Mouse (Mus musculus): ENCODE data around the gene Lamb2. TPM values are rescaled to one million over a fixed set of nuclear protein-coding genes. Genes with fewer than 3 reads are reported as not detected.

Lamb2 gene
- polyA plus RNA-seq, 1 experiment from 2014 or later: 45.3 TPM

DNA sequence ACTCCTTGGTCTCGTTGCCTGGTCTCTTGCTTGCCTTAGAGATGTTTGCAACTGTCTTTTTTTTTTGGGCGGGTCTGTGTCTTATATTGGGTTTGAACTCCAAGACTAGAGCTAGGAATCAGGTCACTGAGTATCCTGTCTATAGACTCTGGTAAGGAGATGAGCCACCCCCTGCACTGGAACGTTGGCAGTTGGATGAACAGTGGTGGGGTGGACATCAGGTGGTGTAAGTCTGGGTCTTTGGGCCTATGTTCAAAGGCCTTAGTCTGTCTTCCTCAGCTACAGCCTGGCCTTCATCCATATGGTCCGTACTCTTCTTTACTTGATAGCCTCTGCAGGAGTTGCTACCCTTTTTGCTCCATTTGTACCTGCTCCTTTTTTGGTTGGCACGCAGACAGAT, 17.9 kb upstream of the Lamb2 start:
- WGBS: 86% methylated on average over 5 of the region's 5 CpGs
- ATAC-seq (ENCODE audit: extremely low read depth, insufficient number of reproducible peaks, low FRiP score, low TSS enrichment): no peak
- Histone ChIP-seq H3K27ac (replicated peaks) (peak overlapping the region; percentile 92), H3K27me3 (replicated peaks) (no peaks in the 10 kb centered on the region), H3K4me1 (peaks cover 28% of the 10 kb centered on the region), H3K9ac (peak overlapping the region; percentile 97), H3K4me3 (peak overlapping the region; percentile 85), H3K36me3 (peaks cover 41% of the 10 kb centered on the region), H3K9me3 (no peaks in the 10 kb centered on the region), H3K4me2 (peak overlapping the region; percentile 89)

DNA sequence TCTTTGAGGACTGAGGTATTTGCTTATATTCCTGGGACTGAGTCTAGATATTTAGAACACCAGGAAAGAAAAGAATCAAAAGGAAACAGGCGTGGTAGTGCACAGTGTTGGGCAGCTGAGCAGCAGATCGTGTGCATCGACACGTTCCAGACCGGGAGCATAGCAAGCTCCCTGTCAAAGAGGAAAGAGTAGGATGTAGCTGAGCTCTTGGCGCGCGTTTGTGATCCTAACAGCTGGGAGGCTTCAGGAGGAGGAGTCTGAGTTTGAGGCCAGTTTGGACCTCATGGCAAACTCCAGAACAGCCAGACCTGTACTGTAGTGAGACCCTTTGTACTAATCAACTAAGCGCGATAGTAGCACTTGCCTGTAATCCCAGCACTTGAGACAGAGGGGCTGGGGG, 17.3 kb upstream of the Lamb2 start:
- H3K36me3 ChIP-seq: peaks cover 46% of the 10 kb centered on the region
- H3K27ac ChIP-seq (replicated peaks): peak overlapping the region; percentile 92
- H3K4me3 ChIP-seq: peak overlapping the region; percentile 85
- peaks cover 28% of the 10 kb centered on the region for H3K4me1 ChIP-seq
- peak overlapping the region; percentile 26; the same call in 1 of the 2 replicates for H3K9ac ChIP-seq
- H3K4me2 ChIP-seq: peak overlapping the region; percentile 89
- no peaks in the 10 kb centered on the region for H3K9me3 ChIP-seq
- 70% methylated on average over 10 of the region's 10 CpGs for whole genome bisulfite sequencing
- H3K27me3 ChIP-seq (replicated peaks): no peaks in the 10 kb centered on the region
- ATAC-seq (ENCODE audit: extremely low read depth, insufficient number of reproducible peaks, low FRiP score, low TSS enrichment): no peak

DNA sequence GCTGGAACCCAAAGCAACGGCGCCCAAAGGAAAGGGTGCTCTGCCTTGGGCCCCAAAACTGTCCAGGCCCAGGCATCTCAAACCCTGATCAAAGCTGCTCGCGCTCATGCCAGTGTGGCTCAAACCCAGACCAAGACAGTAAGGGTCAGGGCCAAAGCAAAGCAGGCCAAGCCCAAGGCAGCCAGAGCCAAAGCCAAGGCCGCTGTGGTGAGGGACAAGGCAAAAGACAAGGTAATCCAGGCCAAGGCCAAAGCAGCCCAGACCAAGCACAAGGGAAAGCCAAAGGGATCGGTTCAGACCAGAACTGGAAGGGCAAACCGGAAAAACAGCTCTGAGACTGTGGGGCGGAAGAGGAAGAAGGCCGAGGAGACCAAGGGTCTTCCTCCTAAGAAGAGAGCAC, 15.8 kb upstream of the Lamb2 start:
- Histone ChIP-seq H3K27me3 (replicated peaks) (no peaks in the 10 kb centered on the region), H3K4me3 (no peak overlapping the region), H3K4me1 (peaks cover 28% of the 10 kb centered on the region), H3K9ac (no peak overlapping the region), H3K27ac (replicated peaks) (no peak overlapping the region), H3K4me2 (no peak overlapping the region), H3K36me3 (peaks cover 53% of the 10 kb centered on the region), H3K9me3 (no peaks in the 10 kb centered on the region)
- 94% methylated on average over 9 of the region's 9 CpGs for WGBS
- ATAC-seq (ENCODE audit: extremely low read depth, insufficient number of reproducible peaks, low FRiP score, low TSS enrichment): no peak

DNA sequence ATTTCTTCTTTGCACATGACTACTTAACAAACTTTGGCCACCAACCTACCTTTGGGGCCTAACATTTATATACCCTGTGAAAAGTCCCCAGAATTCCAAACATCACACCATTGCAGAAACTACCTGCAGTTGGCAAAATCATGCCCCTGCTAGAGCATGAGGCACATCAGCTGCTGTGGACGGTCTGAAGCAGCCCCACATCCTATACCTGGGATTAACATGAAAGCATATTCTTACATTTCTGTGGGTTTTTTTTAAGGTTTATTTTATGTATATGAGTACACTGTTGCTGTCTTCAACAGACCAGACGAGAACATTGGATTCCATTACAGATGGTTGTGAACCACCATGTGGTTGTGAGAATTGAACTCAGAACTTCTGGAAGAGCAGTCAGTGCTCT, 13.3 kb upstream of the Lamb2 start:
- Histone ChIP-seq H3K9me3 (no peaks in the 10 kb centered on the region), H3K27me3 (replicated peaks) (no peaks in the 10 kb centered on the region), H3K4me3 (no peak overlapping the region), H3K9ac (no peak overlapping the region), H3K4me2 (no peak overlapping the region), H3K4me1 (peaks cover 20% of the 10 kb centered on the region), H3K36me3 (peaks cover 53% of the 10 kb centered on the region), H3K27ac (replicated peaks) (no peak overlapping the region)
- no peak for ATAC-seq (ENCODE audit: extremely low read depth, insufficient number of reproducible peaks, low FRiP score, low TSS enrichment)
- 86% methylated on average over 2 of the region's 2 CpGs for WGBS

DNA sequence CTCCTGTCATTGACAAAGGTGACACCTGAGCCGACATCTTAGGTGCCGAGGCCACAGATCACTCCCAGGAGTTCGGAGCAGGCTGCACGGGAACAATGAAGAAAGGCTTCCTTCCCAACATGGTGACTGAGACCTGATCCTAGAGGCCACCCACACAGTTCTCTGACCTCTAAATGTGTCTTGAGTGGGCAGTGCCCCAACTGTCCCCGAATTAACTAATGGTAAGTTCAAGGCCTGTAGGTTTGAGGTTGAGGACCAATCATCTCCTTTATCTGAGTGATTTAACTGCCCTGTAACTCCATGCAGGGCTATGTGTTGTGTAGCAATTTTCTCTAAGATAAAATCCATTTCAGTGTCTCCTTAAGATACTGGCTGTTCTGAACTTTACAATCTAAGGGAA, 10.1 kb upstream of the Lamb2 start:
- no peak for ATAC-seq (ENCODE audit: extremely low read depth, insufficient number of reproducible peaks, low FRiP score, low TSS enrichment)
- no peak overlapping the region for H3K4me3 ChIP-seq
- H3K9ac ChIP-seq: no peak overlapping the region
- 68% methylated on average over 5 of the region's 5 CpGs for WGBS
- peaks cover 35% of the 10 kb centered on the region for H3K36me3 ChIP-seq
- no peak overlapping the region for H3K4me2 ChIP-seq
- H3K27ac ChIP-seq (replicated peaks): no peak overlapping the region
- H3K9me3 ChIP-seq: no peaks in the 10 kb centered on the region
- H3K4me1 ChIP-seq: no peaks in the 10 kb centered on the region
- no peaks in the 10 kb centered on the region for H3K27me3 ChIP-seq (replicated peaks)

DNA sequence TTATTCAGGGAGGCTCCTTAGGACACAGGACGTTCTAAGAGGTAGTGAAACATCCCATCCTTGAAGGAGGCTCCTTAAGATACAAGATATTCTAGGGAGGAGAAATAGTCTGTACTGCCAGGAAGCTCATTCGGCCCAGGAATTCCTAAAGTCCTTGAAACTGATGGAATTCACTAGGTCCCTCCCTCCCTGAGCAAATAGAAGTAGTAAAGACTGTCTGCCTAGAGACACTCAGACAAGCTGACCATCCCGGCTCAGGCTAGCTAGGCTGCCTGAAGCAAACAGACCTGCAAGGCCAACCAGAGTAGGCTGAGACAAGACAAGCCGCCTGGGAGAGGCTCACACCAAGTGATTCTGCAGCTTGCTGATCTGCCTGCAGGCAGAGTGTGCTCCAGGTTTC, 9.7 kb upstream of the Lamb2 start:
- H3K4me2 ChIP-seq: no peak overlapping the region
- 60% methylated on average over 4 of the region's 4 CpGs for WGBS
- no peak overlapping the region for H3K9ac ChIP-seq
- no peaks in the 10 kb centered on the region for H3K9me3 ChIP-seq
- no peaks in the 10 kb centered on the region for H3K27me3 ChIP-seq (replicated peaks)
- ATAC-seq (ENCODE audit: extremely low read depth, insufficient number of reproducible peaks, low FRiP score, low TSS enrichment): no peak
- no peaks in the 10 kb centered on the region for H3K4me1 ChIP-seq
- H3K36me3 ChIP-seq: peaks cover 31% of the 10 kb centered on the region
- H3K4me3 ChIP-seq: no peak overlapping the region
- H3K27ac ChIP-seq (replicated peaks): no peak overlapping the region

DNA sequence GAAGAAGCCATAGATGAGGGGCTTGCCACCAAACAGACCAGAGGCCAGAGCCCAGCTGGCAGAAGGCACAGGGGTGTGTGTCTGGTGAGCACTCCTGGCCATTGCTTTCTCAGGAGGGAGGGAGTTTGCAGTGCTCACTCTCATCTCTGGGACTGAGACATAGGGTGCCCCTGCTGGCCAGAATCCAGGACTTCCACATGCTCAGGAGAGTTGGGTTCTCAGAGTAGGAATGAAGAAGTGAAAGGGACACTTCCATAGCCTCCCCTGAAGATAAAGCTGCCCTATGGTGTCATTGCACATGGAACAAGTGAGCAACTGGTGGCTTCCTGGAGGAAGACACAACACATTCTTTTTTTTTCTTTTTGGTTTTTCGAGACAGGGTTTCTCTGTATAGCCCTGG, 5.0 kb upstream of the Lamb2 start:
- no peak for ATAC-seq (ENCODE audit: extremely low read depth, insufficient number of reproducible peaks, low FRiP score, low TSS enrichment)
- Histone ChIP-seq H3K36me3 (no peaks in the 10 kb centered on the region), H3K9me3 (no peaks in the 10 kb centered on the region), H3K27ac (replicated peaks) (no peak overlapping the region), H3K4me1 (peaks cover 9% of the 10 kb centered on the region), H3K4me3 (no peak overlapping the region), H3K27me3 (replicated peaks) (no peaks in the 10 kb centered on the region), H3K9ac (no peak overlapping the region), H3K4me2 (no peak overlapping the region)
- 80% methylated on average over 1 of the region's 1 CpGs for WGBS

DNA sequence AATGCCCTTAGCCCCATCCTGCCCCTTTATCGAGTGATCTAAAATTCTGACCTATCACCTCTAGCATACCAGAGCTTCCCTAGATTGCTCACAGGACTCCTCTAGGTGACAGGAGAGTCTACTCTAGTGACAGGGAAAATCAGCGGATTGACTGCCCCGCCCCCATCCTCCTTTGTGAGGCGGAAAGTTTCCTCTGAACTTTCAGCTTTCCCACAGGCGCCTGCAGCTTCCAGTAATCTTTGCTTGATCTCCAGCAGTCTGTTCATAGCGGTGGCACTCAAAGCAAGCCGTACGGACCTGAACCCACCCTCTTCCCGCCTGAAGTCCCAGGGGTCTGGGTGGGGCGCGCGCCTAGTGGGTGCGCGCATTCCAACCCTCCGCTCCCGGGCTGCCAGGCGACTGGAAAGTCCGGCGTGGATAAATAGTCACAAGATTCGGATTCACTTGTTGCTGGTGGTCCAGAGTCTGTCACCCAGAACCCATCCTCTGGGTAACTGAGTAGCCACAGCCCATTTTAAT, 839 bp upstream of the Lamb2 start:
- H3K4me2 ChIP-seq: peak overlapping the region; percentile 97
- H3K9me3 ChIP-seq: no peaks in the 10 kb centered on the region
- H3K9ac ChIP-seq: peak overlapping the region; percentile 83
- peaks cover 30% of the 10 kb centered on the region for H3K36me3 ChIP-seq
- WGBS: under 1% methylated on average over 20 of the region's 20 CpGs
- peak overlapping the region; percentile 64 for H3K4me3 ChIP-seq
- ATAC-seq (ENCODE audit: extremely low read depth, insufficient number of reproducible peaks, low FRiP score, low TSS enrichment): 0 out of 2 replicates have a peak, but pooled peaks have one; percentile 49
- H3K4me1 ChIP-seq: peaks cover 35% of the 10 kb centered on the region
- H3K27ac ChIP-seq (replicated peaks): peak overlapping the region; percentile 92
- no peaks in the 10 kb centered on the region for H3K27me3 ChIP-seq (replicated peaks)

DNA sequence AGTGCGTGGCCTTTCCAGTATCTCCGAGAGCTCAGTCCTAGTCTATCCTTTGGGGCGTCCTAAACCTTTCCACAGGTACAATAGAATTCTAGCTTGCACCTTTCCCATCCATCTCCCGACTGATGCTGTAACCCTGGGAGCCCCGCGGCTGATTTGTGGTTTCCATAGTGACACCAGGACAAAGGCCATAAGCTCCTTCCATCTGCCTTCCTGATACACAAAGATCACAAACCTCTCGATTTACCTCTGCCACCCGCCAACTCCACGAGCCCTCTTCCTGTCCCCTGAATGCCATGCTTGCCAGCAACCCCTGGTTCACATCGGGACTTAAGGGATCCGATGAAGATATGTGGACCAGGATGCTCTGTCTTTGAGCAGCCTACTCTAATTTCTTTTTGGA, 295 bp upstream of the Lamb2 start:
- Histone ChIP-seq H3K4me2 (peak overlapping the region; percentile 97), H3K27me3 (replicated peaks) (no peaks in the 10 kb centered on the region), H3K9ac (peak overlapping the region; percentile 83), H3K36me3 (peaks cover 35% of the 10 kb centered on the region), H3K4me1 (peaks cover 35% of the 10 kb centered on the region), H3K4me3 (peak overlapping the region; percentile 73), H3K9me3 (no peaks in the 10 kb centered on the region), H3K27ac (replicated peaks) (peak overlapping the region; percentile 92)
- 37% methylated on average over 11 of the region's 11 CpGs for WGBS
- no peak for ATAC-seq (ENCODE audit: extremely low read depth, insufficient number of reproducible peaks, low FRiP score, low TSS enrichment)

DNA sequence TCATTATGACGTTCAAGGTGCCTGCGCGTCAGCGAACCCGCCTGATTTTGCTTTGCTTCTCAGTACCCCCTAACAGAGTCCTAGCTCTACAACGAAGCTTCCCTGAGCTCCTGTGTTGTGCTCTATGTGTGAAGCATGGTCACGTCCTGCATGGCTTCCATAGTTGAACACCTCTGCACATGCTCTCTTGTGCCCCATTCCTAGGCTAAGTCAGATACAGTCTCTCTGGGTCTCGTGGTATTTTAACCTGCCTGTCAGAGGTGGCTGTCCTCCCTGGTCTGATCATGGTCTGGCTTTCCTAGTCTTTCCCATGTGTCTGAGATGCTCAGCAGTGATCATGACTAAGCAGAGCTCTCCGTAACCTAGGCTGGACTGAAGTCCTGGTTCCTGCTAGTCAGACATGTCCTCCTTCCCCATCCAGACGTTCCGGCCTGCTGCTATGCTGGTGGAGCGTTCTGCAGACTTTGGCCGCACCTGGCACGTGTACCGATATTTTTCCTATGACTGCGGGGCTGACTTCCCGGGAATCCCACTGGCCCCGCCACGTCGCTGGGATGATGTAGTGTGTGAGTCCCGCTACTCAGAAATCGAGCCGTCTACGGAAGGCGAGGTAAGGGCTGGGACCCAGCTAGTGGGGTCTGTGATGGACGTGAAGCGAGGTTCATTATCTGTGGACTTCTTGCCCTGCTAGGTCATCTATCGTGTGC, 1.4 kb downstream of the Lamb2 start:
- H3K27ac ChIP-seq (replicated peaks): peak overlapping the region; percentile 73
- H3K9me3 ChIP-seq: no peaks in the 10 kb centered on the region
- no peak for ATAC-seq (ENCODE audit: extremely low read depth, insufficient number of reproducible peaks, low FRiP score, low TSS enrichment)
- peaks cover 52% of the 10 kb centered on the region for H3K36me3 ChIP-seq
- H3K4me2 ChIP-seq: peak overlapping the region; percentile 97
- peak overlapping the region; percentile 92 for H3K9ac ChIP-seq
- 82% methylated on average over 28 of the region's 28 CpGs for WGBS
- peak overlapping the region; percentile 73 for H3K4me3 ChIP-seq
- H3K27me3 ChIP-seq (replicated peaks): no peaks in the 10 kb centered on the region
- H3K4me1 ChIP-seq: peaks cover 35% of the 10 kb centered on the region

DNA sequence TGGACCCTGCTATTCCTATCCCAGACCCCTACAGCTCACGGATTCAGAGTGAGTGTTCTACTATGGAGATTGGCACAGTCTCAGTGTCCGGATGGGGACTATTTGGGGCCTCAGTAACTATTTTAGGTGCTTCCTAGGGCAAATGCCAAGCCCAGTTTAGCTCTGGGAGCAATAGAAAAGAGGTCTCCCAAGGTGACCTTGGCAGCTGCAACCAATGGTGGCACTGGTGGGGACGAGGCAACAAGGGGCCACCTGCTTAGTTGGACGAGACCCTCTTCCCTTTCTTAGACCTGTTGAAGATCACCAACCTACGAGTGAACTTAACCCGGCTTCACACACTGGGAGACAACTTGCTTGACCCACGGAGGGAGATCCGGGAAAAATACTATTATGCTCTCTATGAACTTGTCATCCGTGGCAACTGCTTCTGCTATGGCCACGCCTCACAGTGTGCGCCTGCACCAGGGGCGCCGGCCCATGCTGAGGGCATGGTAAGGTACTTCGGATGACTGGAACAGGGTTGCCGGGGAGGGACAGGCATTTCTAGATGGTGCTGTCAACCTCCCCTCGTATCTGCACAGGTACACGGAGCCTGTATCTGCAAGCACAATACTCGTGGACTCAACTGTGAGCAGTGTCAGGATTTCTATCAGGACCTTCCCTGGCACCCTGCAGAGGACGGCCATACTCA, 2.1 kb downstream of the Lamb2 start:
- Histone ChIP-seq H3K4me1 (peaks cover 35% of the 10 kb centered on the region), H3K4me3 (peak overlapping the region; percentile 73; the same call in 1 of the 2 replicates), H3K9me3 (no peaks in the 10 kb centered on the region), H3K27ac (replicated peaks) (peak overlapping the region; percentile 73), H3K36me3 (peaks cover 59% of the 10 kb centered on the region), H3K27me3 (replicated peaks) (no peaks in the 10 kb centered on the region), H3K4me2 (peak overlapping the region; percentile 97), H3K9ac (peak overlapping the region; percentile 92)
- ATAC-seq (ENCODE audit: extremely low read depth, insufficient number of reproducible peaks, low FRiP score, low TSS enrichment): no peak
- WGBS: 77% methylated on average over 19 of the region's 19 CpGs

All from heart, embryonic 13.5 days (tissue).